Mouse (Mus musculus): ENCODE results near the gene Stk24. TPM values are rescaled to one million over a fixed set of nuclear protein-coding genes. Genes with fewer than 3 reads are reported as not detected.

Gene Stk24
- polyA plus RNA-seq, 1 experiment from 2014 or later = 47.7 TPM

DNA sequence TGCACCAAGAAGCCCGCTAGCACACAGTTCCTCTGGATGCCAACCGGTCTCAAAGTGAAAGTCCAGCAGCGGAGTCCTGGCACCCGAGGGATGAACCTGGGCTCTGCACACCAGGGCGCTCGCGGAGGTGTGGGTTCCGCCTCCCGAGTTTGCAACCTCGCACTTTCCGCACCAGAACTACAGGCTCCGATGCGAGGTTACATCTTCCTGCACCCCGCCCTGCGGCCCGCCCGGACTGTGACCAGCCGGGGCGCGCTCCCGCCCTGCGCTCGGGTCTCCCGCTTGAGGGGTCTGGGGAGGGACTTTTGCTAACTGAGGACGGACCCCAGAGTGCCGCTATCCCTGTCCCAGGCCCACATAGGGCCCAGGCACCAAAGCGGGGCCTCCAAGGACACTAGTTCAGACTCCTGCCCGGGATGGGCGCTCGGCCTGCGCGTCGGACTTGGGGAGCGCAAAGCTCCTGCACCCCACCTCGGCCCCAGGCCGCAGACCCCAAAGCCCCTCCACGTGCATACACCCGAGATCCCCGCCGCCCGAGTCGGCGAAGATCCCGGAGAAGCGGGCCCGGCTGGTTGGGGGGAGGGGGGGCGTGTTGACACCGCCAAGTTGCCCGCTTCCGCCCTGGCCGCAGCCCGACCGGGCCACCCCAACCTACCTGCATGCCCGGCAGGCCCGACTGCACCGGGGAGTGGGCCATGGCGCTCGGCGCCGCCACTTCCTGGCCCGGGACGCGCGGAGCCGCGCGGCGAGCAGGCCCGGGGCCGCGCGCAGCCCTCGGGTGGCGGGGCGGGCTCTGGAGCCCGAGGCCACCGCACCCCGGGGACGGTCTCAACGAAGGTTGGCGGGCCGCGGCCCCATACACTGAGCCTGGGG, 1.3 kb downstream of the Stk24 start:
- H3K4me2 ChIP-seq = peak overlapping the region; percentile 81
- H3K9ac ChIP-seq (replicated peaks) = peak overlapping the region; percentile 96
- under 1% methylated on average over 83 of the region's 83 CpGs for WGBS
- ATAC-seq (ENCODE audit: insufficient number of reproducible peaks, insufficient read depth, low FRiP score, low TSS enrichment, low read depth) = peak; percentile 61
- peak overlapping the region; percentile 94 for H3K27ac ChIP-seq
- no peaks in the 10 kb centered on the region for H3K9me3 ChIP-seq
- peak overlapping the region; percentile 96 for H3K4me3 ChIP-seq (replicated peaks)
- peaks cover 26% of the 10 kb centered on the region for H3K4me1 ChIP-seq (replicated peaks)
- H3K27me3 ChIP-seq = no peaks in the 10 kb centered on the region
- peaks cover 11% of the 10 kb centered on the region; the same call in 1 of the 2 replicates for H3K36me3 ChIP-seq

DNA sequence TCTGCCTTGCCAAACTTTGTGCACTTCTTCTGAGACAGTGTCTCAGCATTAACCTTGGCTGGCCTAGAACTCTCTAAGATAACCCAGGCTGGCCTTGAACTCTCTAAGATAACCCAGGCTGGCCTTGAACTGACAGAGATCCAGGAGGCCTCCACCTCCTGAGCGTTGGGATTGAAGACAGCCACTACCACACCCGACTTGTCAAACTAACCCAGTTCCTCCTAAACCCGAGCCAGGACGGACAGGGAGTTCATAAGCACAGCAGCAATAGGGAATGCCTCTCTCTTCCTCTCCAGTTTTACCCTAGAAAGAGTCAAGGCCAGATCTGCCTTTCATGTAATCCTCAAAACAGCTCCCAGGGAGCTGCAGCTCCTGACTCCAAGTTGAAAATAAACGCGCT, 3.2 kb downstream of the Stk24 start:
- peak overlapping the region; percentile 81; the same call in 1 of the 2 replicates for H3K4me2 ChIP-seq

DNA sequence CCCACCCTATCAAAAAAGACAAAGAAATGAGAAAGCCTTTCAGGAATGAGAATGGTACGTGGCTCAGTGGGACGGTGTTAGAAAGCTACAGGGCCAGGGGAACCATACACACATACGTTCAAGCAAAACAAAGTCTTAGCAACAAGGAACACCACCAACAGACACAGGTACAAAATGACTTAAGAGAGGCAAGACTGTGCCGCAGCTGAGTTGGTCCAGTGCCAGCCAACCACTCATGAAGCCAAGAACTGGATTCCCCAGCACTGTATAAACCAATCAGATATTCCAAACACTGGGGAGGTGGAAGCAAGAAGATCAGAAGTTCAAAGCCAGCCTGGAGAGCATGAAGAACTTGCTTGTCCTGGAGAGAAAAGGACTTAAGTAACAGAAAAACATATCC, 5.9 kb downstream of the Stk24 start:
- Histone ChIP-seq H3K4me3 (replicated peaks) (no peak overlapping the region), H3K36me3 (peaks cover 26% of the 10 kb centered on the region; the same call in 1 of the 2 replicates), H3K9ac (replicated peaks) (no peak overlapping the region), H3K9me3 (no peaks in the 10 kb centered on the region), H3K27me3 (no peaks in the 10 kb centered on the region), H3K4me2 (no peak overlapping the region), H3K27ac (no peak overlapping the region), H3K4me1 (replicated peaks) (peaks cover 52% of the 10 kb centered on the region)
- WGBS = 91% methylated on average over 4 of the region's 4 CpGs
- ATAC-seq (ENCODE audit: insufficient number of reproducible peaks, insufficient read depth, low FRiP score, low TSS enrichment, low read depth) = no peak

More for the DNA sequence above, 3.2 kb downstream of the Stk24 start:
- no peak for ATAC-seq (ENCODE audit: insufficient number of reproducible peaks, insufficient read depth, low FRiP score, low TSS enrichment, low read depth)
- Histone ChIP-seq H3K27me3 (no peaks in the 10 kb centered on the region), H3K9ac (replicated peaks) (no peak overlapping the region), H3K4me1 (replicated peaks) (peaks cover 41% of the 10 kb centered on the region), H3K9me3 (no peaks in the 10 kb centered on the region), H3K4me3 (replicated peaks) (no peak overlapping the region), H3K27ac (no peak overlapping the region), H3K36me3 (peaks cover 21% of the 10 kb centered on the region; the same call in 1 of the 2 replicates)
- WGBS = 71% methylated on average over 6 of the region's 6 CpGs

DNA sequence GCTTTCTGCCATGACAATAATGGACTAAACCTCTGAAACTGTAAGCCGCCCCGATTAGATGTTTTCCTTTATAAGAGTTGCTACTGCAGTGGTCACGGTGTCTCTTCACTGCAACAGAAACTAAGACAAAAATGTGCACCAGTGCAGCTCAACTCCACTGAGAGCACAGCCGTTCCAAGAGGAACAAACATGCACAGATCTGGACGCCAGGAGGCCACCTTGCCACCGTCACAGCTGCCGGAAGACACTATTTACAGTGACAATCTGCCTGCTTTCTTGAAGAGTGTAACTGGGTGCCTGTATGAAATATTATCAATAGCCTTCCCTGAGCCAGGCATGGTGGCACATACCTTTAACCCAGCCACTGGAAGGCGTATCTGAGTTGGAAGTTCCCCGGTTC, 6.8 kb downstream of the Stk24 start:
- no peak overlapping the region for H3K4me3 ChIP-seq (replicated peaks)
- H3K36me3 ChIP-seq = peaks cover 26% of the 10 kb centered on the region; the same call in 1 of the 2 replicates
- H3K9ac ChIP-seq (replicated peaks) = no peak overlapping the region
- H3K4me1 ChIP-seq (replicated peaks) = peaks cover 60% of the 10 kb centered on the region
- no peaks in the 10 kb centered on the region for H3K27me3 ChIP-seq
- WGBS = 90% methylated on average over 9 of the region's 9 CpGs
- H3K9me3 ChIP-seq = no peaks in the 10 kb centered on the region
- ATAC-seq (ENCODE audit: insufficient number of reproducible peaks, insufficient read depth, low FRiP score, low TSS enrichment, low read depth) = no peak
- no peak overlapping the region for H3K27ac ChIP-seq
- H3K4me2 ChIP-seq = no peak overlapping the region

DNA sequence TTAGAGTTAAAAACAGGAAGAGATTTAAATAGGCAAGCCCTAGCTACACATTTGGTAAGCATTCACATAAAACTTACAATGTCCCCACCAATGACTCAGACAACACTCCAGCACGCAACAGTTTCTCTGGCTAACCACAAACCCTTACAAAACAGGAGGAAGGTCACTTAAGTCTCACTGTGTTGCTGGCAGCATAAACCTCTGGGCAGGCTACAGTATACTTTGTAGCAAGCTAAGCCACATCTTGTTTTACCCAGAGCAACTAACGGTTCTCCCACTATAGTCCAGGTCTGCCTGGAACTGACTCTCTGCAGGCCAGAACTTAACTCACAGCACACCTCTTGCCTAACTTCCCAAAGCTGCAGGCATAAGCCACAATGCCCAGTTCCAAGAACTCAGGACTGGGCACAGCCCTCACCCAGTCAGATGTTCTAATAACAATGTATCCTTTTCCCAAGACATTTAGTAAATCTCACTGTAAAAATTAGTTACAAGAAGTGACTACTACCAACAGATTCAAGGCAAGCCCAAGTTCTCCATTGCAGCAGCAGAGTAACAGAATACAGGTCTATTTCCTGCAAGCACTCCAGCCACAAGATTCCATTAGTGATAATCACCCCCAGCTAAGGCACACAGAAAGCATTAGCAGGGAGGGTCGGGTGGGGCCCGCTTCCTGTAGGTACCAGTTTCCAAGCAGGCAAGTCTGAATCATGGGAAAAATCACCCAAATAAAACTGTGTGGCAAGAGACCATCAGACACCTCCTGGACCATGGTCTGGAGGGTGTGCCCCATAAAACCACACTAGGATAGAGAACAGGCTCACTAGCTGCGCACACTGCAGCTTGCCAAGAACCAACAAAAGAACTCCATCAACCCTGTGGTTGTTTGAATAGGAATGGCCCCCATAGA, 7.6 kb downstream of the Stk24 start:
- Histone ChIP-seq H3K27ac (no peak overlapping the region), H3K9me3 (no peaks in the 10 kb centered on the region), H3K4me3 (replicated peaks) (no peak overlapping the region), H3K27me3 (no peaks in the 10 kb centered on the region), H3K4me2 (no peak overlapping the region), H3K4me1 (replicated peaks) (peaks cover 63% of the 10 kb centered on the region), H3K9ac (replicated peaks) (no peak overlapping the region), H3K36me3 (peaks cover 26% of the 10 kb centered on the region; the same call in 1 of the 2 replicates)
- no peak for ATAC-seq (ENCODE audit: insufficient number of reproducible peaks, insufficient read depth, low FRiP score, low TSS enrichment, low read depth)
- WGBS = 74% methylated on average over 5 of the region's 5 CpGs

DNA sequence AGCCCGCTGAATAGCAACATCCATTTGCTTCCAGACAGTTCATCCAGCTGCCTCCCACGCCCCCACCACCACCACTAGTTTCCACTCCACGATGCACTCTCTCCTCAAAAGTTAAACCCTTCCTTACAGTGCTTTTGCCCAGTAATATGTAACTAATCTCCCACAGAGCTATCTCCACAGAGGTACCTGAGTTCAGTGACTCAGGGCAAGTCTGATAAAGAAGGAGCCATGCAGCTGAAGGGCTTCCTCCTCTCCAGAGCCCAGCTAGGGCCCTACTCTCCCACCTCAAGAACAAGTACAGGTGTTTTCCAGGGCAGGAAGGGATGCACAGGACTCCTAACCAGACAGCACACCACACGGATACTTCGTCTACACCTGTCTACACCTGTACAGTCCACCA, 10.4 kb downstream of the Stk24 start:
- H3K9me3 ChIP-seq = 0 out of 2 replicates have a peak, but pooled peaks cover under 1% of the 10 kb centered on the region
- no peaks in the 10 kb centered on the region for H3K27me3 ChIP-seq
- ATAC-seq (ENCODE audit: insufficient number of reproducible peaks, insufficient read depth, low FRiP score, low TSS enrichment, low read depth) = no peak
- H3K4me2 ChIP-seq = no peak overlapping the region
- H3K9ac ChIP-seq (replicated peaks) = no peak overlapping the region
- 73% methylated on average over 5 of the region's 5 CpGs for WGBS
- H3K27ac ChIP-seq = no peak overlapping the region
- peaks cover 21% of the 10 kb centered on the region; the same call in 1 of the 2 replicates for H3K36me3 ChIP-seq
- no peak overlapping the region for H3K4me3 ChIP-seq (replicated peaks)
- peaks cover 71% of the 10 kb centered on the region for H3K4me1 ChIP-seq (replicated peaks)

DNA sequence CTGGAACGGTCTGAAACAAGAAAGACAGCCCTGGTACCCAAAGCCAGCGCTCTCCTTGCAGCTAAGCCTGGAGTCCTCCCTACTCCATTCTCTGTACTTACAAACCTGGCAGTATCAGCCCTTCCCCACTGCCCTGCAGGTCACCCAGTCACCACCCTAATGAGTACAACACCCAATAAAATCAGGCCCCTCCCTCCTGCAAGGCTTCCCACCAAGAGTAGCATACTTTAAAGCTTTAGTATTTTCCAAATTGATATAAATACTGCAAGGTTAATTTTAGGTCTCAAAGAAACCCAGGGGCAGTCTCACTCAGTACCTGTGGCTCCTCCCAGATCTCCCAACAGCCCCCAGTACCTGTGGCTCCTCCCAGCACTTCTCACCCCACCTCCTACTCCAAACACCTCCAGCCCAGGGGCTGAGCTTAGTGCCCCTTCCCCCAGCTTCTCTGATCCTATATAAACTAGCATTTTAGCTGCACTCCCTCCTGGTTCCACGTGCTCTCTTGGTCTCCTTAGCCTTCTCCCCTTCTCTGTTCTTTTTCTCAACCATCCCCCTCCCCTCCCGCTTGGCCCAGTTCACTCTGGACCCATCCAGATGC, 11.6 kb downstream of the Stk24 start:
- H3K9ac ChIP-seq (replicated peaks) = no peak overlapping the region
- no peaks in the 10 kb centered on the region for H3K27me3 ChIP-seq
- H3K36me3 ChIP-seq = peaks cover 17% of the 10 kb centered on the region; the same call in 1 of the 2 replicates
- ATAC-seq (ENCODE audit: insufficient number of reproducible peaks, insufficient read depth, low FRiP score, low TSS enrichment, low read depth) = 0 out of 2 replicates have a peak, but pooled peaks have one; percentile 35
- peaks cover 3% of the 10 kb centered on the region; the same call in 1 of the 2 replicates for H3K9me3 ChIP-seq
- H3K4me2 ChIP-seq = no peak overlapping the region
- WGBS = 50% methylated on average over 4 of the region's 4 CpGs
- peaks cover 70% of the 10 kb centered on the region for H3K4me1 ChIP-seq (replicated peaks)
- peak overlapping the region; percentile 66 for H3K27ac ChIP-seq
- H3K4me3 ChIP-seq (replicated peaks) = no peak overlapping the region

DNA sequence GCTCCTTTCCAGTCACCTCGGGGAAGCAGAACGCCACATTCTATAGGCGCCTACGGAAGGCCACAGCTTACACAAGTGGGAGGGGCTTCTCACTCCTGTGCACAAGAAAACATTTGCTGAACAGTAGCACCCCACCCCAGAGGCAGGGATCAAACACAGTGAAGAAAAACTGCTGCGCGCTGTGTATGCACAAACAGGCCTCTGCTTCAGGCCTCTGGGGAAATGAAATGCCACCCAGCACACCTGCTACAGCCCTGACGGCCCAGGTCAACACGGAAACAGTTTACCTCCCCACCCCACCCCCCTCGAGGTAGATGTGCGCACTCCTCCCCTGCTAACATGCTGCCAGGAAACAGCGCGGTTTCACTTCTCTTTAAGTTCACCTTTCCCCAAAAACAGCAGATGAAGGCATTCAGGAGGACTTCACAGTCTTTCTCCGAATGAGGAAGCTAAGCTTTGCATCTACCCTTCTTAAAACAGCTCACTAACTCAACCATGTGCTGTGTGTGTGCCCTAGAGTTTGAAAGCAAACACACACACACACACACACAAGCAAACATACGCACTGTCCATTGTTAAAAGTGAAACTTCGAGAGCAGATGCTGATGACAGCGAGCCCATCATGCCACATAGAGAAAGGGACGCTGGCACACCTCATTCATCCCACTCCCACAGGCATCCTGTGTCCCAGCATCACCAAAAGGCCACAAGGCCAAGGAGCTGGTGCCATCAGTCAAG, 13.7 kb downstream of the Stk24 start:
- Histone ChIP-seq H3K9ac (replicated peaks) (no peak overlapping the region), H3K9me3 (peaks cover 3% of the 10 kb centered on the region; the same call in 1 of the 2 replicates), H3K4me2 (no peak overlapping the region; the same call in 1 of the 2 replicates), H3K4me1 (replicated peaks) (peaks cover 56% of the 10 kb centered on the region), H3K4me3 (replicated peaks) (no peak overlapping the region), H3K27ac (peak overlapping the region; percentile 50; the same call in 1 of the 2 replicates), H3K36me3 (peaks cover 22% of the 10 kb centered on the region), H3K27me3 (no peaks in the 10 kb centered on the region)
- no peak for ATAC-seq (ENCODE audit: insufficient number of reproducible peaks, insufficient read depth, low FRiP score, low TSS enrichment, low read depth)
- 66% methylated on average over 17 of the region's 17 CpGs for WGBS

DNA sequence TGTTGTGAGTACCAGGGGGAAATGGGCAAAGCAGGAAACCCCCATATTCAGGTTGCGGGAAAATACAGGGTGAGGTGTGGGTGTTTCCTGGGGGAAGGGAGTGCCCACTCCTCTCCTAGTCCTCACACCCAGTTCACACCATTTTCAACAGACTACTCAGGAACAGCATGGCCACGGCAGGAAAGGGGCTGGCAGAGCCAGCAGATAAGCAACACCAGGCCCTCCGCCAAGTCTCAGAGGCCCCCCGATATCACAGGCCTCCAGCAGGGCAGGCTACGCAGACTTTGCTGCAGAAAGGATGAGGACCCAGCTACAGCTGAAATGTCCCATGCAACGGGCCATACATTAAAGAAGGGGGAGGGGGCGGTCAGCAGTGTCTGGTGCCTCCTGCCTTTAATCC, 14.4 kb downstream of the Stk24 start:
- Histone ChIP-seq H3K4me3 (replicated peaks) (no peak overlapping the region), H3K9ac (replicated peaks) (no peak overlapping the region), H3K36me3 (peaks cover 19% of the 10 kb centered on the region), H3K9me3 (peaks cover 3% of the 10 kb centered on the region; the same call in 1 of the 2 replicates), H3K27me3 (no peaks in the 10 kb centered on the region), H3K4me1 (replicated peaks) (peaks cover 60% of the 10 kb centered on the region), H3K4me2 (no peak overlapping the region), H3K27ac (no peak overlapping the region)
- WGBS = 76% methylated on average over 7 of the region's 7 CpGs
- ATAC-seq (ENCODE audit: insufficient number of reproducible peaks, insufficient read depth, low FRiP score, low TSS enrichment, low read depth) = no peak

DNA sequence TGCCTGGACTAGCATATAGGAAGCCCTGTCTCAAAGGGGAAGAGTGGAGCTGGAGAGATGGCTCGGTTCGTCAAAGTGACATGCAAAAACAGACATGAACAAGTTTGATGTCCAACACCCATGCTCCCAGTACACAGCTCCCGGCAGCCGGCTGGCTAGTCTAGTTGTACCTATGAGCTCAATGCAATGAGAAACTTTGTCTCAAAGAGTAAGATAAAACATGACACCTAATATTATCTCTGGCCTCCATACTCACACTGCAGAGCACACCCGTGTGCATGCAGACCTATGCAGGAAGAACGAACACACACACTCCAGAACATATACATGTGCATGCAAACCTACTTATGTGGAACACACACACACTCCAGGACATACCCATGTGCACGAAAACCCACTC, 15.5 kb downstream of the Stk24 start:
- Histone ChIP-seq H3K9me3 (peaks cover 3% of the 10 kb centered on the region; the same call in 1 of the 2 replicates), H3K27me3 (no peaks in the 10 kb centered on the region), H3K36me3 (peaks cover 19% of the 10 kb centered on the region), H3K4me3 (replicated peaks) (no peak overlapping the region), H3K4me1 (replicated peaks) (peaks cover 60% of the 10 kb centered on the region), H3K27ac (no peak overlapping the region), H3K4me2 (no peak overlapping the region), H3K9ac (replicated peaks) (no peak overlapping the region)
- WGBS = 97% methylated on average over 7 of the region's 7 CpGs
- ATAC-seq (ENCODE audit: insufficient number of reproducible peaks, insufficient read depth, low FRiP score, low TSS enrichment, low read depth) = no peak

Data from limb, embryonic 12.5 days (tissue).